Mouse (Mus musculus): ENCODE measurements around the gene Tnnt2.

DNA sequence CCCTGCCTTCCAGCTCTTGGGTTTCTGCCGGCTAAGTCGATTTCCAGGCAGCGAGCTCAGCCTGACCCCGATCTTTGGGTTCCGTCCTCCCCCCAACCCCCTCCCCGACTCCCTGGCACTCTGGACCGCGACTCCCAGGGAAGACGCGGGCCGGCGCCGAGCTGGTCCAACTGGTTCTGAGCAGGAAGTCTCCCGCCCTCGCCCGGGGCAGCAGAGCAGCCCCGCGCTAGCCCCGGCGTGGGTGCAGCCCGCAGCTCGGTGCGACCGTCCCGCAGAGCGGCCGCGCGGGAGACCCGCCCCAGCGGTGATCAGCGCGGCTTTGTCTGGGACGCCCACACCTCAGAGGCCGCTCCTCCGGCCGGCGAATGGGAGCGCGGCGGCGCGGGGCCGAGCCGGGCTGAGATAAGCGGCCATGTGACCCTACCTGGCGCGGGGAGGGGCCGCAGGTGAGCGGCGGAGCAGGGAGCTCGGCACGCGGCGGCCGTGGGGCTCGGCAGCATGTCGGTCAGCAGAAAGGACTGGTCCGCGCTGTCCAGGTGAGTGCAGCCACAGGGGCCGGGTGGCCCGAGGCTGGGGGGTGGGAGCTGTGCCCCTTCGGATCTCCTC, 17.6 kb upstream of the Tnnt2 start, which contains the start of gene Lad1:
- TF ChIP-seq POLR2A (IDR thresholded peaks at IDR 0.05; ENCODE audit: low read depth, low read length) (no peak), CTCF (IDR thresholded peaks at IDR 0.05; ENCODE audit: borderline replicate concordance, insufficient read depth, low read length) (no peak)
